Mouse (Mus musculus) adrenal gland, adult 8-10 months (tissue): ENCODE measurements around the gene Stx8. TPM values are rescaled to one million over a fixed set of nuclear protein-coding genes. Genes with fewer than 3 reads are reported as not detected.

ENCODE experiments used
- DNase-seq: peaks from one replicate; pipeline ENCODE4 v3.0.0; 2022
- total RNA-seq, 4 experiments: library from RNA; stranded (reverse); gene quantifications; 2 replicates each; pipeline ENCODE4 v1.2.4; 2022

Stx8 gene
- total RNA-seq, 4 experiments from 2014 or later = 31.1 to 39.6 (median 38.3) TPM

DNA sequence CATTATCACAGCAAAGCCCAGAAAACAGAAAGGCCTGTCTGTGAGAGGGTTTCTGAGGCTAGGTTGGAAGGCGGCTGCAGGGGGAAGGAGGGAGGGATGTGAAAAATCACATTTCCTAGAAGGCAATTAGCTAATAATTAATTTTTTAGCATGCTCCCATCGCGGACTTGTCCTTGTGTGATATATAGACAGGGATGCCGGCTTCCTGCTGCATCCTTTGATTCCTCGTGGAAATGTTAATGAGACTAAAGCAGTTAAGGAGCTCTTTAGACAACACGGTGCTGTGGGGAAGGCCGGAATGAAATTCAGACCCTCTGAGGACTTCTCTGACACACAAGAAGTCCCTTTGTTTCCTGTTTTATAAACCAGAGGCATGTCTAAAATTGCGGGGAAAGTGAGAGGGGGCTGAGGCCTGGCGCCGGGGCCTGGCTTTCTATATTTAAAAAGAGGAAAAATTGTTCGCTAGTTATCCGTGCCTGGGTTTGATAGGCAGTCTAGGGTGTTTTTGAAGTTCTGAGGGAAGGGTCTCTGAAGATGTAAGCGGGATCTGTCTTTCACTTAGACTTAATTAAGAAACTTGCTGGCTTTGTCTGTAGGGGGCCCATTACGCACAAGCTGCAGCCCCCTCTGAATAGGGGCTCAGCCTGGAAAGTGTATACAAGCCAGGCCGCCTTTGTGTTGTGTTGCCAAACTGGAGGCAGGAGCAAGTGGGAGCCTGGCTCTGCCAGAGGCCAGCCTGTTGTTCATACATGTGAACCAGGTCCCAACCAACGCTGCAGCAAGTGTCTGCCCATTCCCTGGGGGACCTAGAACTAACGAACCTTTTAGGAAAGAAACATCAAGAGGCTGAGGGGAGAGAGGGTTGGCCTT, 179.8 kb downstream of the Stx8 start:
- DNase-seq = no peak

DNA sequence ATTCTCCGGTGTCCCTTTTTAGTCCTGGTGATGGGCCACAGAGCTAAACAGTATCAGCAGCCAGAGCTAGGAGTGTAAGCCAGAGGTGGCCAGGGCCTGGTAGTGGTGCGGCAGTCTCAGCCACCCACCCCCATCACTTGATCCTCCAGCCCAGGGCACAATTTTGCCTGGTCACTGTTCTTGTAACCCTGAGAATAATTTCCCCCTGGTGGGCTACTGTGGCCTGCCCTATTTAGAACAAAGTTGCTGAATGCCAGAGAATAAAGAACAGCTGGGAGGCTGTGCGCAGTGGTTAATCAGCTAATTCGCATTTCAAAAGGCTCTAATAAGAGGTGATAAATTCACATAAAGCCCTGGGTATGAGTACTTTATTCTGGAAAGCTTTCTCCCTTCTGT, 180.5 kb downstream of the Stx8 start:
- no peak for DNase-seq

DNA sequence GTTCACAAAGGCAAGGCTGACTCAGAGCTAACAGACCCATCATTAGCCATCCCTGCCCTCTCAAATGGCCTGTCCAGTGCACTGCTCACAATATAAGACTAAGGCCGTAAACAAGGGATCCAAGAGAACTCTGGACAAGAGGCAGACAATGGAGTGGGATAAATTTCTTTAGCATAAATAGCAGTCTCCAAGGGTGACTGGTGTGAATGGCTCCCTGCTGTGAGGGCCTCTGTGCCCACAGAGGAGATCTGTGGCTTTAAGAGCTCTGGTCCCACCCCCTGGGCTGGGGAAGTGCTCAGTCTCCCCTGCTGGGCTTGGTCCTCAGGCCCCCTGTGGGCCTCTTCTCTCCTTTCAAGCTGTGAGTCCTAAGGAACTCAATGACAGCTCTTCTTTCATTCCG, 184.9 kb downstream of the Stx8 start:
- DNase-seq = no peak

DNA sequence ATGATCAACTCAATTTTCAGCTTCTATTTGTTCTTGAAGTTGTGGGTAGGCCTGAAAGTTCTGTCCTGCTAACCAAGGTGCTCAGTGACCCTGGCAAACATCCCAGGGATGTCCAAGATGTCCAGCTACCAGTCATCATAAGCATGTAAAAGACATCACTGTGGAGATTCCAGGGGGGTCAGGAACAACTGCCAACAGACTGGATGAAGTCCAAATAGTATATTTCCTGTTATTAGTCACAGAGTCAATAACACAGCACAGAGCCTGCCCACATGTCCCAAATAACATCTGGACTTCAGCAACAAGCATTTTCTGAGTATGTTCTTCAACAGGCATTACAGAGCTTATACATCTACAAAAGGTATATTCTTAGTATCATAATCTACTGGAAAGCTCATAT, 189.8 kb downstream of the Stx8 start:
- no peak for DNase-seq

DNA sequence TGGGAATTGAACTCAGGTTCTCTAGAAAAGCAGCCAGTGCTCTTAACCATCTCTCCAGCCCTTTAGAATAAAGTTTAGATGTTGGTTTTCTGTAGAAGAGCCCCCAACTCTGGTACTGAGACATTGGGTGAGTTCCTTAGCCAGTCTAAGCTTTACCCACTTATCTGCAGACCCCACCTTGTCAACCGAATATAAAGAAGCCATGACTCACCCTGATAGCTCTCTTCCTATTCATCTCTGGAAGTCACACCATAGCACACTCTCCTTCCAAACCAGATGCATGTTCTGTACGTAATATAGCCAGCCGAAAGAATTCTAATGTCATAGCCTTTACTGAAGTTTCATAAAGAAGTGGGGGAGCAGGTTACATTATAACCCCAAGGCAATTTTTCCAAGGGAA, 192.2 kb downstream of the Stx8 start:
- DNase-seq = no peak

DNA sequence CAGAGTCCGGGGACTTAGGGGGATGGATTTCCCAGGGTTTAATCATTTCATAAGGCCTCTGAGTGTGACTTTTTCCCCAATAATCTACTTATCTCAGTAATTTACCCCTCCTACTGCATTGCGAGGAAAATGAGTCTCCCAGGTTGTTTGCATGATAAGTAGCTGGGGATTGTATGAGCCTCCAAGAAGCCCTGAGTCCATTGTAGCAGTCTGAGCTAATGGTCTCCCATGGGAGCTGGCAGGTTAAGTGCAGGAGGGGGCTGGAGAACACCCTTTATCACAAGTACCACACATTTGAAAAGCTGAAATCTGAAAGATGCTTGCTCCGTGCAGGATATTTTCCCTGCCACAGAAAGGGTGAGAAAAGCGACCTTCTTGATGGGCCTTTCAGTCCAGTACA, 193.9 kb downstream of the Stx8 start:
- no peak for DNase-seq

DNA sequence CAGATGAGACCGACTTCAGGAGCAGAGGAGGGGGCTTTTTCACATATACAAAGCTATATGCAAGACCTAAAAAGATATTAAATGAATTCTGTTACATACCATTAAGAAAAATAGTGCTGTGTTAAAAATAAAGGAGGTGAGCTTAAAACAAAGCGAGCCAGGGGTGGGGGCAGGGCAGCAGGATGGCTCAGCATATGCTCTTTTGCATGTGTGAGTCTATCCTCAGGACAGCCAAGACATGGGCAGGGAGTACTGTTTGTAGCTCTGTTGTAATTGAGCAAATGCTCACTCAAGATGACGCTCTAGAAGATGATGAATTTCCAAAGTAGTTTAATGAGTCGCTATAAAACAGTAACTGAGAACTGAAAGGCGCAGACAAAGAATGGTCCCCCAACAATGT, 198.4 kb downstream of the Stx8 start:
- DNase-seq = no peak

DNA sequence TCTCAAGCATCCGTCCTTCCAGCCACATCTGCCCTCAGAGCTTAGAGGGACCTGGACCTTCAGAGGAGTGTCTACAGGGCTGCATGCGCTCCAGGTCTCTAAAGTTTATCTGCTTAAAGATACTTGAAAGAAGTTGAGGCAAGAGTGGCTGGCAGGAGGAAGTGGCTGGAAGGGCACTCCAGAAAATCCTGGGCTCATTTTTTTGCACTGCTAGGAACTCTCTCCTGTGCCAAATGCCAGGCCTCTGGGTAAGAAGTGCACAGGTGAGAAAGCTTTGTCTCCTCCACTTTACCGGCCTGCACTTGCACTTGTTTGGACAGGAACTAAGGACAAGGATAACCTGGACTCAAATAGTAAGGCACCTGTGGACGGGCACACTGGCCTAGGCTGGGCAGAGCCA, 202.4 kb downstream of the Stx8 start:
- no peak for DNase-seq

DNA sequence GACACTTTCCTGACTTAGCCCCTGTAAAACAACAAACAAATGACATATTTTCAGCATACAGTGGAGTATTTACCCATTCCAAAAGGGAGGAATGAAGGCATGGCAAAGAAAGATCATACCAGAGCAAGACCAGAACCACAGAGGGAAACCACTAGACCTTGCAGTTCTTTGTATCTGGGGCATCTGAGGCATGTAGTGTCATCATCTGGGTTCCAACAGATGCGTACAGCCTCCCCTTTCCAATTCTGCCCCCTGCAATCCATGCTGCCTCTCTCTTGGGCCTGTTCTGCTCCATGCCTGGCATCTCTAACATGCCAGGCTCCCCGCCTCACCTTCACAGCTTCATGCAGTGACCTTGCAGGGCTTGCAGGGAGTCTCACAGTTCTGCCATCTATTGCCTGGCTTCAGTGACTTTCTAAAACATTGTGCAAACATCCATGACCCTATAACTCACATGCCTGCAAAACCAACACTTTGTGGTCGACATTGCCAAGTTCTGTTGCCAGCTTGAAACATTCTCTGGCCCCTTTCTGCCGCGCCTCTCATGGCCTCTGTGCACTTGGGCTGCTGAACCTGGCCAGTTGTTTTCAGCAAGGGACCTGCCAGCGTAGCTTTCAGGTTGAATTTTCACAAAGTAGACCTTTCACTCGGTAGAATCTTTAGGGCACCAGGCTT, 206.1 kb downstream of the Stx8 start:
- peak; percentile 14 for DNase-seq

DNA sequence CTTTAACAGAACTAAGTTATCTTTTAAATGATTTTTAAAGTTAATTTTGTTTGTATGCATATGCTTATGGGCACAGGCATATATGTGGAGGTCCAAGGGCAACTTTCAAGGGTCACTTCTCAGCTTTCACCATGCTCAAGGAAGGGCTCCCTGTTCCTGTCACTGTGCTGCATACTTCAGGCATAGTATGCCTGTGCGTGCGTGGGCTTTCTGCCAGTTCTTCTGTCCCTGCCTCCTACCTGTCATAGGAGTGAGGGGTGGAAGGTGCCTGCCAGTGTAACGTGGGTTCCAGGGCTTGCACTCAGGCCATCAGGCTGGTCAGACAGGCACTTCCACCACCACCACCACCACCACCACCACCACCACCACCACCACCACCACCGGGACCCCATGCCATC, 206.7 kb downstream of the Stx8 start:
- DNase-seq = no peak

DNA sequence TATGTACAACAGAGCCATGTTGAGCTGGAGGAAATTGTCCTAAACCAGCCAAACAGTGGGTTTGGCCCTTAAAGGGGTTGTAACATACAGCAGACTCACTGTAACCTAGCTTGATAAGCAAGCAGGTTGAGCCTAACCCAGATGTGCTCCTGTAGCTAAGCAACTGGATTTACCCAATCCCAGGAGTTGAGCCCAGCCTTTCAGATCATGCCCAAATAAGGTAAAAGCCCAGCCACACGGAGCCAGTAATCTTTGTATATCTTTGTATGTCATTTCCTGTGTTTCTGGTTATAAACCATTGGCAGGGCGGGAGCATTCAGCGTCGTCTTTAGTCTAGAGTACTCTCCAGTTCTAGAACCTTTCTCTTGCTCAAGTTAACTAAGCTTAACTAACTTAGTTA, 210.6 kb downstream of the Stx8 start:
- DNase-seq = no peak

DNA sequence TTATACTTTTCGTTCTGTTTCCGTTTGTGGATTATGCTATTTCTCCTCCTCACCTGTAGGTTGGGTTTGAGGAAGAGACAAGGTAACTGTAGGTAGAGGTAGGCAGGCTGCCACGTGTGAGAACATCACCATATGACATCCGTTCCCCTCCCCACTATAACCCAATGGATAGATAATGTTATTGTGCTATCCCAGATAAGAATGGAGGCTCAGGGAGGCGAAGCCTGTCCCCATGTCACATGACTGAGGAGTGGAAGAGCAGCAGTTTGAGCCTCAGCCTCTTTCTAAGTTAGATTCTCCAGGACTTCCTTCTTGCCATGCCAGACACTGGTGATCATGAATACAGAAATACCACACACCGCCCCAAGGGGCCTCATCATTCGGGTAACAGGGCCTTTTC, 211.4 kb downstream of the Stx8 start:
- DNase-seq = no peak

DNA sequence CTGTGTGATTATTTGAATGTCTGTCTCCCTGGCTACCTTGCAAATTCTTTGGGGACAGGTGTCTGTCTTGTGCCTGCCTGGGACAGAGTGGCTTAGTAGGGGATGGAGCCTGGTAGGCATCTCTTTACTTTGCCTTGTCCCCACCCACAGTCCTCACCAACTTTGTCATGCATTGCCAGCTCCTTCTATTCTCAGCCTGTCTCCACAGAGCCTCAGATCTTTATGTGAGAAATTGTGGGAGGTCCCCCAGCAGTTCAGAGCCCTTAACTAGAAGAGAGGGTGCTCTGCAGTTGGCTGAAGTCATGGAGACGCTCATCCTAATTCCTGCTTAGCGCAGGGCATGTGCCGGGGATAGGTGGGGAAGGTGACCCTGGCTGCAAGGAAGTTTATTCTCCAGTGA, 219.7 kb downstream of the Stx8 start:
- no peak for DNase-seq

DNA sequence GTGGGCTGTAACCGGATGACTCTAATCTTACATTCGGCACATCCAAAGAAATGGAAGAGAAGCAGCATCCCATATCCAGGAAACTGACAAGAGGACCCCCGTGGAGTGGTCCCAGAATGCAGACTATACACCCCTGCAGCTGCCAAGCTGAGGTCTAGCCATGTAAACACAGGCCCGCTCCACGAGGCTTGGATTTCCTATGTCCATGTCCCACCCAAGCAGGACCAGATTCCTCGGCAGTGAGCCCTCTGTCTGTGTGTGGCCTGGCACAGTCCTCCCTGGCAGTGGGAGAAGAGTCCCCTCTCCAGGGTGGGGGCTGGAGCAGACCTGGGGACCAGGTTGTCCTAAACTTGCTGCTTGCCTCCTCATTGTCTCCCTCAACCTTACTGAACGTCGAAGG, 221.2 kb downstream of the Stx8 start:
- DNase-seq = no peak

DNA sequence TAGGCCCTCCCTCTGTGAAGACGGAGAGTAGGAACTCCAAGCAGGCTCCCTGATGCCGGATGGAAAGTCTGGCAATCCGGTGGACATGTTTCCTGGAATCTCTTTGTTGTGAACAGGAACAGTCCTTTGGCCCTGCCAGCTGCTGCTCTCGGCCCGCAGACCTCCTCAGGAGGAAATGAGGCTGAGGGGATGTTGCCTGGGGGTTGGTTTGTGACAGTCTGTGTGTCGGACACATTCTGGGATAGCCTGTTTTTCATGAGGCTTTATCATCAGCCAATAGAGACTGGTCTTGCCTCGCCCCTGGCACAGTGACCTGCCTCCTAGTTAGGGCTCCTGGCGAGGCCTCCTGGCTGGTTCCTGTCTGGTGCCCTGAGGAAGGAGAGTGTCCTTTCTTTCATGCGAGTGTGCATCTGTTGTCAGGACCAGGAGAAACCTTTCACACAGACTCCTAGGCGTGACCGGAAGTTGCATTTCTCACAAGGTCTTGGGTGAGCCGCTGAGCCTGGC, 222.8 kb downstream of the Stx8 start:
- no peak for DNase-seq

DNA sequence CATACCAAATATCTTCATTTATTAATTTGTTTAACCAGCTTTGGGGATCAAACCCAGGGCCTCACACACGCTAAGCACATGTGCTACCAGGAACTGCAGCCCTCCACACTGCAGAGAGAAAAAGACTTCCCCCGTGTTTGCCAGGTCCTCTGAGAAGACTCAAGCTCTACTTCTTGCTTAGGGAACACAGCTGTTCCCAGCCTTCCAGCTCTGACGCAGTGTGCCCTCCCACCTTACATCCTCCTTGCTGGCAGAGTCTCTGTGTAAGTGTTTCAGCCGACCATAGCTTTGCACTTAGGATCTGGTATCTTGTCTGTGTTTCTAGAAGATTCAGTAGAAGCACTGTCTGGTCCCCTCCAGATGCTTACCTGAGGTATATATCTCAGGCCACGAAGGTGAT, 224.9 kb downstream of the Stx8 start:
- no peak for DNase-seq

DNA sequence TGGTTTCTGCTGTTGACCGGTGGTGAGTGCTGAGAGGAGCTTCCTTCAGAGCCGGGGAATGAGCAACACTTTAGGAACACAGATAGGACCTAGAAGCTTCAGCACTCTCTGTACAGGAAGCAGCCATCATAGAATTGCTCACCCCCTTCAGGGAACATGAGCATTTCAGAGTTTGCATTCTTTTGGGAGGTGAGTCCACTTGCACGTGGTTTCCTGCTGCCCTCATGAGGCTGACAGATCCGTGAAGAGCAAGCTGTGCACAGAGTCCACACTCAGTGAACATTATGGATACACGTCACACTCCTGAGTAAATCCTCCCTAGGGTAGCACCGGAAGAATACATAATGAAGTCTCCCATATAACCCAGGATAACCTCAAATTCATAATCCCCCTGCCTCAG, 229.2 kb downstream of the Stx8 start:
- no peak for DNase-seq

DNA sequence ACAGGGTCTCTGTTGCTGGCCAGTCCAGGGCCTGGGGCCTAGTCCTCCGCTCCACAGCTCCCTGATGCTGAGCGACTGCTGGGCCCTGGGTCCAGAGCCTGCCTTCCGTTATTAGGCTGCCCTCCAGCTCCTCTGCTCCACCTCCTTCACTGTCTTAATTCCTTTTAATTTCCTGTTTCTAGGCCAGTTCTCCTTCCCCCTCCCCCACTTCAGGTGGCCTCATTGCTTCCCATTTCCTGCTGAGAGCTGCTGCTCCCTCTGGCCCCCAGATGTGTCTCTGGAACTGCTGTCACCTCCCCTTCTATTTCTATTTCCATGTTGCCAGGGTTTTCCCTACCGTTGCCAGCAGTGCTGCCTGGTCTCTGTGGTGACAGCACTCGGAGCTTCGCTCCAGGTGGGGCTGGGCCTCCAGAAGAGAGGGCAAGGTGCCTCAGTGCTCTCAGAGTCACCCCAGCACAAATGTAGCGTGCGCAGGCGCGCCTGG, 229.7 kb downstream of the Stx8 start:
- DNase-seq = no peak

DNA sequence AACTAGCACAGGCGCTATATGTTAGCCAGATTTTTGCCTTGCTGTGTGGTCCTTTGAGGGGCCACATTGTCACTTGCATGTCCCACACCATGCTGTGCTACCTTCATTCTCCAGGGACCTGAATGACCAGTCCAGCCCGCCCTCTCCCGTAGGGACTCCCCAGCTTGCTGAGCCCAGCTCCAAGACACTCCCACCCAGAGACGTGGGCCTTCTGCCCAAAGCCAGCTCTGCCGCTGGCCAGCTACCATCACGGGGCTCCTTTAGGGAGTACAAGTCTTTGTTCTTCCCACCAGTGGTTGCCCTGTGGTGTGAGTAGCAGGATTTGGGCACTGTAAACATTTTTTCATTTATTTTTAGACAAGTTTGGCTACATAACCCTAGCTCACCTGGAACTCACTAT, 230.6 kb downstream of the Stx8 start:
- no peak for DNase-seq

DNA sequence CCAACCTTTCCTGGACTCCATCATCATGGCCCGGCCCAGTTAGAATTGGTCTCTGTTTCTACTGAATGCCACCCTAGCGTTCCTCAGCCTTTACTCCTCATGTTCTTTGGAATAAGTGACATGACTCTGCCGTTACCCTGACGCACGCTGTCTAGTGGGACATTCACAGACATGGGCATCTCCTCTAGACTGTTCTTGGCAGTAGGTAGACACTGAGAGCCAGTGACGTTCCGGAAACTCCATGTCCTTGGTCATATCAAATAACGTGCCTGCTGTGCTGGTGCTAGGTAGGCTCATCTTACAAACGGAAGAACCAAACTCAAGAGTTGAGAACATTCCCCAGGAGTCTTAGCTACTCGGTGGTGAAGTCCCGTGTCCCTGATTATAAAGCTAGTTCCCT, 231.5 kb downstream of the Stx8 start:
- DNase-seq = no peak

DNA sequence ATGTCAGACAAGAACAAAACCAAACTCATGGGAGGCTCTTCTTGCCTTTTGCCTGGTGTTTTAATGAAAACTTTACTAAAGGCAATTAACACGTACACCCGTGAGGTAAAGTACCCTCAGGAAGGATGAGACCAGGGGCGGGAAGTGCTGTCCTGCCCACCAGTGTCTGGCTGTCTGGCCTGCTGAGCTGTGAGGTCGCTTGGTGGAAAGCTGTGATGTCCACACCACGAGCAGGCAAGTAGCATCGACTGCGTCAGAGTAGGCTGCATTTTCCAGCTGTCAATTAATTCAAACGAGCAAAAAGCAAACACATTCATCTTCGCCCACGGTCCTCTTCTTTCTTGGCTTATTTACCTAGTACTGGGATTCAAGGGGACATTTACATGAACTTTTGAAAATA, 232.7 kb downstream of the Stx8 start:
- DNase-seq = no peak

DNA sequence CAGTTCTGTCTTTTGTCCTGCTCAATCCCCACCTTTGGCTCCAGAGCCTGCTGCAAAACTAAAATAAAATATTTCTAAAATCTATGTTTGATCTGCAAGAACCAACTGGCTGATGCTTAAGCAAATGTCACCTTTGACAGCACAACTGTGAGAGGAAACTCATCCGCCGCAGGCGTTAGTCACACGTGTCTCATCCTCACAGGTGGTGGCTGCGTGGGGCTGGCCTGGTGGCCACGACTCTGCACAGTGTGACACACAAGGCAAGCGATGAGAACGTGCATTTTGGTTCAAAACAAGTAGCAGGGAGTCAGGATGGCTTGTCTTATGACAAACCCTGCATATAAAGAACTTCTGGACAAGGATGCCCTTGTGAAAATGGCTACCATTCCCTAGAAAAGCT, 233.1 kb downstream of the Stx8 start:
- DNase-seq = no peak

DNA sequence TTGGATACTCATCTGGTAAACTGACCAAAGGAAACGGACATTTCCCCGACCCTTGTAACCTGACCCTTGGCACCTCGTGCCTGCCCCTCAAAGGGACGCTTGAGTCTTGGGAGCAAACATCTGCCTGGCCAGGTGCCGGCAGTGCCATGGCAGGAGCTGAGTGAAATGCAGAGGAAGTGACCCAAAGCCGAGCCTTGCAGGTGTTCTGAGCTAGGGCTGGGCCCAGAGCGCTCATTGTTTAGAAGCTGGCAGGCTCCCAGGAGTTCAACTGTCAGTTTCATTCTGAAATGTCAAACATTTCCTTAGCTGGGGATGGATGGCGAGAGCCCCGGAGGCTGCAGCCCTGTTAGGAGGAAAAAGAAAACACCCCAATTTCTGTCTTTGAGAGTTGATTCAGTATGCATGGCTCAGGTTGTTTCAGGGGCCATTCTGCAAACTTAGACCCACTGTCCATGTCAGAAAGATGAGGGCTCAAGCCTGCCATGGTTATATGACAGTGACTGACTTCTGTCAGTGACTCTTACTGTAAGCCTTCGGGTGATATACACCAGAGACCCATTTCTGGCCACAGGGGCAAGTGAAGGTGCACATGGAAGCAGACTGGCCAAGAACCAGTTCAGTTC, 233.9 kb downstream of the Stx8 start:
- no peak for DNase-seq

DNA sequence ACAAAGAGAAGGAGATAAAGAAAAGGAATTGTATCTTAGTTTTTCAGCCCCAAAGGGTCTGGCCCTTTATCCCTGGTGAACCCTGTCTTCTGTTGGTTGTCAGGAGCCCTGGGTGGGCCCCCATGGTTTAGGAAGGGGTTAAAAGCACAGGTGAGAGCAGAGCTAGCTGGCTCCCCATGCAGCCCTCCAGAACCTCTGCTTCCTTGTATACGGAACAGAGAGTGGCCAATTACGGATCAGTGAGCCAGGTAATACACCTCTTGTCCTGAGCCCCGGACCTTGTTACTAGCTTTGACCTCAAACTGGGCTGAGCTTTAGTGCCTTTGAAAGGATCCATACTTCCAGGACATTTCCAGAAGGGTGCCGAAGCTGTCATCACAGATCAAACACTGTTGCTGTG, 234.5 kb downstream of the Stx8 start:
- no peak for DNase-seq
